Mouse (Mus musculus): Measurements from ENCODE around the gene Otulin.

- TF ChIP-seq CTCF (IDR thresholded peaks at IDR 0.05 in 2 of 3, conservative IDR thresholded peaks at IDR 0.05 in 1 of 3; ENCODE audit: control insufficient read depth in 1 of 3, insufficient read depth in 1 of 3, low read depth in 2 of 3, low read length in 3 of 3, poor library complexity in 1 of 3, severe bottlenecking in 1 of 3) = no peak
- TF ChIP-seq ZNF384 (IDR thresholded peaks at IDR 0.05; ENCODE audit: low read depth, low read length) = peak; percentile 46; the same call in 1 of the 2 replicates
- no peak for TF ChIP-seq POLR2A (IDR thresholded peaks at IDR 0.05; ENCODE audit: control insufficient read depth in 1 of 2, insufficient read depth in 1 of 2, low read depth in 1 of 2, low read length in 2 of 2, poor library complexity in 1 of 2)
- no peak for TF ChIP-seq NRF1 (IDR thresholded peaks at IDR 0.05; ENCODE audit: insufficient read depth, low read depth, low read length, poor library complexity, severe bottlenecking)
- TF ChIP-seq MYC (IDR thresholded peaks at IDR 0.05; ENCODE audit: low read depth, low read length) = 0 out of 2 replicates have a peak, but pooled peaks have one; percentile 12
- no peak; the same call in 1 of the 2 replicates for TF ChIP-seq POLR2AphosphoS2 (IDR thresholded peaks at IDR 0.05; ENCODE audit: low read length)
These were observed 11.5 kb downstream of the Otulin start for GRCm38 (mm10) chr15:27618778-27619533.

All from MEL (cell line).